ENCODE assay signal across 9 mouse cellular contexts in genomic region chr2:65121435-65121834, GRCm38 (mm10).
DNase-seq lines count a peak whose midpoint lies in the region; ATAC-seq lines count a peak whose summit lies in the region.
"Had no signal": no experiment of that assay in that cellular context is flagged by ENCODE, and none has a peak within 500 bp of the region (broad histone marks: within the 10 kb centered on the region; RNA-seq: fewer than 3 reads in every experiment).

No protein-coding gene starts in this region.

- peaks cover 10% of the 10 kb centered on the region for H3K4me1 ChIP-seq in kidney, embryonic 15.5 days
- peaks cover 2% of the 10 kb centered on the region; the same call in 1 of the 2 replicates for H3K4me1 ChIP-seq in midbrain, embryonic 15.5 days
- H3K4me1 ChIP-seq: liver, embryonic 15.5 days had no signal

- H3K9me3 ChIP-seq in kidney, embryonic 15.5 days (replicated peaks): no peaks in the 10 kb centered on the region
- H3K9me3 ChIP-seq in midbrain, embryonic 15.5 days: no peaks in the 10 kb centered on the region
- H3K9me3 ChIP-seq: liver, embryonic 15.5 days had no signal

- H3K9ac ChIP-seq in kidney, embryonic 15.5 days: no peak overlapping the region
- H3K9ac ChIP-seq in midbrain, embryonic 15.5 days: no peak overlapping the region
- H3K9ac ChIP-seq: liver, embryonic 15.5 days had no signal

- H3K27me3 ChIP-seq in kidney, embryonic 15.5 days: no peaks in the 10 kb centered on the region
- no peaks in the 10 kb centered on the region for H3K27me3 ChIP-seq in midbrain, embryonic 15.5 days (replicated peaks)
- H3K27me3 ChIP-seq: liver, embryonic 15.5 days had no signal

- peak; percentile 33 to 54 for DNase-seq in adrenal gland, postnatal 36 days
- DNase-seq in adrenal gland, adult 18-20 months (ENCODE audit: low spot score in 2 of 2): no peak
- peak; percentile 58 for DNase-seq in kidney, adult 9 months
- DNase-seq in Muller cell, postnatal 12 days (ENCODE audit: inconsistent ontology term): peak; percentile 40
- peak; percentile 61 for DNase-seq in induced T-regulatory cell, adult 2 months (ENCODE audit: low read depth)

- 2% methylated on average over 1 of the region's 1 CpGs for WGBS in kidney, embryonic 15.5 days
- WGBS in midbrain, embryonic 15.5 days: 10% methylated on average over 1 of the region's 1 CpGs

- H3K27ac ChIP-seq in kidney, embryonic 15.5 days: no peak overlapping the region
- no peak overlapping the region for H3K27ac ChIP-seq in midbrain, embryonic 15.5 days
- H3K27ac ChIP-seq: liver, embryonic 15.5 days had no signal

- ATAC-seq in kidney, embryonic 15.5 days (replicated peaks; ENCODE audit: low FRiP score): no peak
- peak; percentile 66 for ATAC-seq in megakaryocyte progenitor cell, adult 5-6 weeks (replicated peaks; ENCODE audit: poor library complexity)
- no peak for ATAC-seq in midbrain, embryonic 15.5 days (replicated peaks)

- peaks cover 9% of the 10 kb centered on the region; the same call in 1 of the 2 replicates for H3K36me3 ChIP-seq in kidney, embryonic 15.5 days
- no peaks in the 10 kb centered on the region for H3K36me3 ChIP-seq in midbrain, embryonic 15.5 days (replicated peaks)
- H3K36me3 ChIP-seq: liver, embryonic 15.5 days had no signal

- H3K4me3 ChIP-seq in kidney, embryonic 15.5 days (replicated peaks): no peak overlapping the region
- H3K4me3 ChIP-seq in midbrain, embryonic 15.5 days: no peak overlapping the region
- H3K4me3 ChIP-seq: liver, embryonic 15.5 days had no signal

- H3K4me2 ChIP-seq in kidney, embryonic 15.5 days: no peak overlapping the region
- no peak overlapping the region for H3K4me2 ChIP-seq in midbrain, embryonic 15.5 days
- H3K4me2 ChIP-seq: liver, embryonic 15.5 days had no signal

Comparison
In these comparisons a context has a peak if more than half of its experiments do, and no peak if none do; other contexts are left out.
1. DNase-seq: peak in adrenal gland, postnatal 36 days (2 of 2), kidney, adult 9 months (single experiment), Muller cell, postnatal 12 days (single experiment) and induced T-regulatory cell, adult 2 months (single experiment); none in adrenal gland, adult 18-20 months (0 of 2).